Mouse (Mus musculus) mammary gland, adult 2 months (tissue): ENCODE results near the gene Grk3. TPM values are rescaled to one million over a fixed set of nuclear protein-coding genes. Genes with fewer than 3 reads are reported as not detected.

Experiments used
- polyA plus RNA-seq: library from polyadenylated mRNA; depleted of rRNA; stranded (reverse); fragments of >200 nt; gene quantifications from 2 replicates; pipeline ENCODE4 v1.2.3, GENCODE M21; 2012; ENCODE audit warnings: low replicate concordance; rRNA removed

The Grk3 gene
- 10.0 and 14.6 TPM in 2 replicates for polyA plus RNA-seq

GRCm38 (mm10) chr5:113015236-113016061 lies at the start of gene Grk3:
TSS of gene Grk3 (minus strand) at chr5:113015791.

DNA sequence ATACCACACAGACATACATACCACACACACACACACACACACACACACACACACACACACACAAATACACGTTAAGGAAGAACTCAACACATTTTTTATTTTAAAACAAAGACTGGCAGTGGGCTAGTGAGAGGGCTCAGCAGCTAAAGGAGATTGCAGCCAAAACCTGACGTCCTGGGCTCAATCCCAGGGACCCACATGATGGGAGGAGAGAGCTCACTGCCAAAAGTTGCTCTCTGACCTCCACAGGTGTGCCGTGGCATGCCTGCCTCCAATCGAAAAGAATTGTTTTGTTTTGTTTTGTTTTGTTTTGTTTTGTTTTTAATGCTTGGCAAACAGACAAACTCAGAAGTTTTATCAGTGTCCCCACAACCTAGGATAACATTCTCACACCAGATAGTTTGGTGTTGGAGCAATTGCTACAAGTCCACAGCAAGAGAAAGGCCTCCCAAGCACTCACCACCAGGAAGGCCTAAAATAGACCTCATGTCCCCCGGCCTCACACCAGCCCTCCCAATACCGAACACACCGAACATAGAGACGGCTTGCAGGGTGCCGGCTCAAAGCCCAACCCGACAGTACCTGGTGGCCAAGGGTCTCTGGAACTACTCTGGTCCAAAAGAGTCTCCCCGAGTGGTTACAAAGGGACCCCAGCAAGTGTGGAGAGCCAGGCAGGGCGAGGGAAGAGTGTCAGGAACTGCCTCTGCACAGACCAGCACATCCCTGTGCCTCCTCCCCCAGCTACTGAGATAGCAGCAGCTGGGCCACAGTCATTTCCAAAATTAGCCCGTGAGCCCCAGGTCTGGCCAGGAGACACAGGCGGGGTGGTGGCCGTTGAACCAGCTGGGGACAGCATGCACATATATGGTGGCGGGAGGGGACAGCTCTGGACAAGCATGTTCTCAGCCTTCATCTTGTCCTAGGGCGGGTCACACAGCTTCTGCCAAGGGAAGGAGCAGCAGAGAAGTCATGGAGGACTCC lies 119.6 kb downstream of the Grk3 start, which contains the start of gene Myo18b:
Myo18b (minus strand) TSS at position 689 of the 981 bp plus-strand sequence.

Other genes starting within 250 kb of the Grk3 start
- 0.22 and 18.7 TPM in 2 replicates for gene Myo18b, start 119.4 kb downstream of the Grk3 start, polyA plus RNA-seq
- gene Crybb2, start 54.3 kb upstream of the Grk3 start, polyA plus RNA-seq = not detected in 2 replicates
- 3.0 and 3.1 TPM in 2 replicates for gene Crybb3, start 65.8 kb upstream of the Grk3 start, polyA plus RNA-seq
- gene 2900026A02Rik, start 205.4 kb upstream of the Grk3 start, polyA plus RNA-seq = 19.7 and 20.6 TPM in 2 replicates
- gene Tmem211, start 211.1 kb upstream of the Grk3 start, polyA plus RNA-seq = not detected in 2 replicates